10 mouse cellular contexts compared by ENCODE assay signal in the genomic region with DNA sequence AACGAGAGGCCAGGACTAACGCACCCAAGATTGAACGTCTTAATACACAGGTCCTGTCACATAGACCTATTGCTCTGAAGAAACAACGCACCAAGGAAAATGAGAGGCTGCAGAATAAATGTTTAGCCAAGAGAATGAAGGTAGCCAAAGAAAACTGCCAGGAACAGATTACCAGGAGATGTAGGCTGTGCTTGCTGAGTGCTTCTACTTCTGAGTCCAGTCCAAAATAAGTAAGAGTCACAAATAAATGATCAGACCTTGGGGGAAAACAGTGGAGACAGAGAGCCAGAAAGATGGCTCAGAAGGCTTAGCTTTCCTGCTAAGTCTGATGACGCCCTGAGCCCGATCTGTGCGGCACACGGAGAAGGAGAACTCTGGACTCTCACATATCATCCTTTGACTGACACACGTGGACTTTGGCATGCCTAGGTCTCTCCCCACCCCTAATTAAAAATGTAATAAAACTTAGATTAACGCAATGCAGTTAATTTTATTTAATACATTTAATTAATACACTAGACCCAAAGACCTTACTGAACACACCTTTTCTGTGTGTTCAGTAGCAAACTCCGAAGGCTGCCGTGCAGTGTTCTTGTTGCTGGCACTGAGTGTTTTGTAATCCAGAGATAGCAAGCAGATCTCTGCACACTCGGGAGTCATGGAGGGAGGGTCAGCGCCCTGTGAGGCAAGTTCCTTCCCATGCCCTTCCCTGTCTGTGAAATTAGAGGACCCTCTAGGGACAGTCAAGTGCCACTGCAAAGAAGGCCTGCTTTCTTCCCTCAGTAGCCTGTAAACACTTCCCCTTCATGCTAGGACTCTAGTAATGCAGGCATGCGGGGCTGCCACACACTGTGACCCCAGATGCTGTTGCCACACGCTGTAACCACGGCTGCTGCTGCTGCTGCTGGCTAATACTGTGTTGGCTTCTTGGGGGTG. TPM values are rescaled to one million over a fixed set of nuclear protein-coding genes. Genes with fewer than 3 reads are reported as not detected.
DNase-seq lines count a peak whose midpoint lies in the region; ATAC-seq and TF ChIP-seq lines count a peak whose summit lies in the region.
"Had no signal": no experiment of that assay in that cellular context is flagged by ENCODE, and none has a peak within 500 bp of the region (broad histone marks: within the 10 kb centered on the region; RNA-seq: fewer than 3 reads in every experiment).

No protein-coding gene starts in this region.

- DNase-seq in embryo, embryonic 10 days (ENCODE audit: low spot score): peak; percentile 29
- DNase-seq in embryo, embryonic 9.5 days (ENCODE audit: extremely low spot score): no peak
- peak; percentile 38 for DNase-seq in lung, embryonic 14.5 days
- DNase-seq in lung, postnatal 36 days: no peak
- no peak for DNase-seq in urinary bladder, adult 18-20 months (ENCODE audit: low spot score in 2 of 2)
- no peak for DNase-seq in urinary bladder, postnatal 14 days (ENCODE audit: low spot score)
- DNase-seq: heart, postnatal 4 days had no signal

- no peaks in the 10 kb centered on the region for H3K36me3 ChIP-seq in lung, embryonic 14.5 days (ENCODE audit: insufficient read depth)
- H3K36me3 ChIP-seq in intestine, embryonic 16.5 days (ENCODE audit: control insufficient read depth, insufficient read depth, low read length): no peaks in the 10 kb centered on the region
- H3K36me3 ChIP-seq in stomach, embryonic 14.5 days (ENCODE audit: control insufficient read depth, insufficient read depth, low read length): no peaks in the 10 kb centered on the region

- 61% methylated on average over 17 of the region's 17 CpGs for WGBS in lung, embryonic 14.5 days
- 48% methylated on average over 17 of the region's 17 CpGs for WGBS in intestine, embryonic 16.5 days
- 67% methylated on average over 17 of the region's 17 CpGs for WGBS in stomach, embryonic 14.5 days

- no peak overlapping the region for H3K27ac ChIP-seq in lung, embryonic 14.5 days (ENCODE audit: low read depth)
- peak overlapping the region; percentile 86 for H3K27ac ChIP-seq in intestine, embryonic 16.5 days (ENCODE audit: low read length)
- peak overlapping the region; percentile 12 for H3K27ac ChIP-seq in stomach, embryonic 14.5 days (ENCODE audit: low read length)

- H3K4me2 ChIP-seq in lung, embryonic 14.5 days: no peak overlapping the region
- peak overlapping the region; percentile 30 for H3K4me2 ChIP-seq in intestine, embryonic 16.5 days (ENCODE audit: low read depth, low read length)
- H3K4me2 ChIP-seq in stomach, embryonic 14.5 days (replicated peaks; ENCODE audit: low read depth, low read length): no peak overlapping the region

- no peak overlapping the region for H3K9ac ChIP-seq in lung, embryonic 14.5 days
- peak overlapping the region; percentile 38; the same call in 1 of the 2 replicates for H3K9ac ChIP-seq in intestine, embryonic 16.5 days (ENCODE audit: low read depth, low read length)
- H3K9ac ChIP-seq in stomach, embryonic 14.5 days (replicated peaks; ENCODE audit: low read depth, low read length): no peak overlapping the region

- TF ChIP-seq CTCF in lung, embryonic 14.5 days (IDR thresholded peaks at IDR 0.05; ENCODE audit: low read depth): peak; percentile 45

- no peaks in the 10 kb centered on the region for H3K27me3 ChIP-seq in lung, embryonic 14.5 days (ENCODE audit: insufficient read depth, low read length)
- no peaks in the 10 kb centered on the region for H3K27me3 ChIP-seq in intestine, embryonic 16.5 days (replicated peaks; ENCODE audit: control insufficient read depth, insufficient read depth, low read length)
- no peaks in the 10 kb centered on the region for H3K27me3 ChIP-seq in stomach, embryonic 14.5 days (ENCODE audit: control insufficient read depth, insufficient read depth, low read length)
- H3K27me3 ChIP-seq: megakaryocyte, embryonic 14.5 days had no signal

- H3K9me3 ChIP-seq in lung, embryonic 14.5 days (ENCODE audit: low read depth, low read length): no peaks in the 10 kb centered on the region
- no peaks in the 10 kb centered on the region for H3K9me3 ChIP-seq in intestine, embryonic 16.5 days (ENCODE audit: control insufficient read depth, low read length)
- no peaks in the 10 kb centered on the region for H3K9me3 ChIP-seq in stomach, embryonic 14.5 days (ENCODE audit: control insufficient read depth, low read depth, low read length)
- H3K9me3 ChIP-seq: megakaryocyte, embryonic 14.5 days had no signal

- no peak for ATAC-seq in lung, embryonic 14.5 days (ENCODE audit: insufficient read depth)
- peak; percentile 92 for ATAC-seq in intestine, embryonic 16.5 days
- ATAC-seq in stomach, embryonic 14.5 days (ENCODE audit: insufficient number of reproducible peaks, insufficient read depth, low FRiP score, low read depth): peak; percentile 23; the same call in 1 of the 2 replicates

- no peaks in the 10 kb centered on the region for H3K4me1 ChIP-seq in lung, embryonic 14.5 days (ENCODE audit: insufficient read depth)
- H3K4me1 ChIP-seq in intestine, embryonic 16.5 days (ENCODE audit: control insufficient read depth, insufficient read depth, low read length): peaks cover 29% of the 10 kb centered on the region
- H3K4me1 ChIP-seq in stomach, embryonic 14.5 days (ENCODE audit: control insufficient read depth, insufficient read depth, low read length): peaks cover 16% of the 10 kb centered on the region

- no peak overlapping the region for H3K4me3 ChIP-seq in lung, embryonic 14.5 days (ENCODE audit: low read depth, low read length)
- H3K4me3 ChIP-seq in intestine, embryonic 16.5 days (ENCODE audit: low read length): no peak overlapping the region
- H3K4me3 ChIP-seq in stomach, embryonic 14.5 days (ENCODE audit: low read depth, low read length): no peak overlapping the region
- H3K4me3 ChIP-seq: megakaryocyte, embryonic 14.5 days had no signal

RNA-seq across cellular contexts. Expression of a gene that starts 18.9 kb away (rescaled TPM):
- 9.5 and 10.1 TPM in 2 replicates for polyA plus RNA-seq in lung, embryonic 14.5 days (2014; fragmentation: Nextera tagmentation; extraction: Ambion mirVana)
- polyA plus RNA-seq in intestine, embryonic 16.5 days (2015; fragmentation: Nextera tagmentation; extraction: Ambion mirVana): 6.8 and 9.9 TPM in 2 replicates
- 11.3 and 11.8 TPM in 2 replicates for polyA plus RNA-seq in stomach, embryonic 14.5 days (2014; fragmentation: Nextera tagmentation; extraction: Ambion mirVana)

RNA-seq across cellular contexts. Expression of a gene that starts 38.8 kb away (rescaled TPM):
- polyA plus RNA-seq in lung, embryonic 14.5 days (2014; fragmentation: Nextera tagmentation; extraction: Ambion mirVana): 5.7 and 6.9 TPM in 2 replicates
- polyA plus RNA-seq in intestine, embryonic 16.5 days (2015; fragmentation: Nextera tagmentation; extraction: Ambion mirVana): 3.2 and 3.5 TPM in 2 replicates
- 6.5 and 8.2 TPM in 2 replicates for polyA plus RNA-seq in stomach, embryonic 14.5 days (2014; fragmentation: Nextera tagmentation; extraction: Ambion mirVana)

RNA-seq across cellular contexts. Expression of a gene that starts 51.0 kb away (rescaled TPM):
- polyA plus RNA-seq in lung, embryonic 14.5 days (2014; fragmentation: Nextera tagmentation; extraction: Ambion mirVana): 5.3 and 6.4 TPM in 2 replicates
- 7.4 and 7.6 TPM in 2 replicates for polyA plus RNA-seq in intestine, embryonic 16.5 days (2015; fragmentation: Nextera tagmentation; extraction: Ambion mirVana)
- 13.0 and 15.3 TPM in 2 replicates for polyA plus RNA-seq in stomach, embryonic 14.5 days (2014; fragmentation: Nextera tagmentation; extraction: Ambion mirVana)

RNA-seq across cellular contexts. Expression of a gene that starts 51.1 kb away (rescaled TPM):
- 219 and 223 TPM in 2 replicates for polyA plus RNA-seq in lung, embryonic 14.5 days (2014; fragmentation: Nextera tagmentation; extraction: Ambion mirVana)
- polyA plus RNA-seq in intestine, embryonic 16.5 days (2015; fragmentation: Nextera tagmentation; extraction: Ambion mirVana): 289 and 291 TPM in 2 replicates
- polyA plus RNA-seq in stomach, embryonic 14.5 days (2014; fragmentation: Nextera tagmentation; extraction: Ambion mirVana): 209 and 221 TPM in 2 replicates

Comparison
In these comparisons a context has a peak if more than half of its experiments do, and no peak if none do; other contexts are left out.
1. DNase-seq: peak in embryo, embryonic 10 days (single experiment) and lung, embryonic 14.5 days (single experiment); none in embryo, embryonic 9.5 days (single experiment), lung, postnatal 36 days (single experiment), urinary bladder, adult 18-20 months (0 of 2) and urinary bladder, postnatal 14 days (single experiment).